Mouse (Mus musculus): ENCODE data around the gene Dvl1.

- TF ChIP-seq POLR2A (IDR thresholded peaks at IDR 0.05; ENCODE audit: borderline replicate concordance, extremely low read depth, low read depth, low read length) (peak; percentile 27; the same call in 1 of the 2 replicates), CTCF (IDR thresholded peaks at IDR 0.05; ENCODE audit: insufficient read depth, low read length) (no peak)
Observed at GRCm38 (mm10) chr4:155895216-155895615, 48.0 kb downstream of the Dvl1 start.
